Comparison of ENCODE assay signal across 20 mouse cellular contexts in genomic region chr7:63743116-63743515, GRCm38 (mm10).
DNase-seq lines count a peak whose midpoint lies in the region; ATAC-seq lines count a peak whose summit lies in the region.
"Had no signal": no experiment of that assay in that cellular context is flagged by ENCODE, and none has a peak within 500 bp of the region (broad histone marks: within the 10 kb centered on the region; RNA-seq: fewer than 3 reads in every experiment).

No protein-coding gene starts in this region.

- ATAC-seq in frontal cortex, adult (ENCODE audit: low TSS enrichment), result peak; percentile 72
- ATAC-seq: activated CD4-positive, CD25-positive, alpha-beta regulatory T cell, adult 4 months; CD4-positive, CD25-positive, alpha-beta regulatory T cell, adult 4 months; Patski had no signal

- DNase-seq in frontal cortex, postnatal 14 days (ENCODE audit: low spot score in 2 of 2), result no peak
- DNase-seq in brain, adult 2 months (ENCODE audit: low read depth, low spot score), result peak; percentile 64
- DNase-seq in telencephalon, adult 2 months (ENCODE audit: low read depth, low spot score), result peak; percentile 61
- no peak for DNase-seq in embryo, embryonic 9.5 days (ENCODE audit: extremely low spot score)
- DNase-seq in adrenal gland, postnatal 25 days, result no peak
- DNase-seq: adrenal gland, adult 2 months; adrenal gland, adult 8-10 months; adrenal gland, postnatal 10 days; adrenal gland, postnatal 14 days; adrenal gland, postnatal 36 days; B cell, adult 2 months; cerebellum, adult 11 months; cerebellum, adult 11-12 months; cerebellum, adult 18-20 months; cerebellum, adult 2 months; cerebellum, adult 8-10 months had no signal

Comparison
In these comparisons a context has a peak if more than half of its experiments do, and no peak if none do; other contexts are left out.
1. DNase-seq: peak in brain, adult 2 months (single experiment) and telencephalon, adult 2 months (single experiment); none in frontal cortex, postnatal 14 days (0 of 2), embryo, embryonic 9.5 days (single experiment) and adrenal gland, postnatal 25 days (single experiment).